13 mouse cellular contexts compared by ENCODE assay signal in genomic region chr11:61142941-61143530, GRCm38 (mm10). TPM values are rescaled to one million over a fixed set of nuclear protein-coding genes. Genes with fewer than 3 reads are reported as not detected.
DNase-seq lines count a peak whose midpoint lies in the region; ATAC-seq and TF ChIP-seq lines count a peak whose summit lies in the region.
"Had no signal": no experiment of that assay in that cellular context is flagged by ENCODE, and none has a peak within 500 bp of the region (broad histone marks: within the 10 kb centered on the region; RNA-seq: fewer than 3 reads in every experiment).

No protein-coding gene starts in this region.

- no peaks in the 10 kb centered on the region for H3K27me3 ChIP-seq in kidney, adult 2 months (replicated peaks; ENCODE audit: control insufficient read depth, insufficient read depth, low read length)

- no peak for TF ChIP-seq POLR2A in kidney, adult 2 months (IDR thresholded peaks at IDR 0.05; ENCODE audit: low read depth, low read length)

- TF ChIP-seq CTCF in gastrocnemius, adult 2 months (IDR thresholded peaks at IDR 0.05), result no peak
- no peak for TF ChIP-seq CTCF in kidney, adult 2 months (conservative IDR thresholded peaks at IDR 0.05; ENCODE audit: insufficient read depth, insufficient read length, low read depth, low read length)

- peak; percentile 17; the same call in 1 of the 2 replicates for ATAC-seq in granulocyte monocyte progenitor cell, adult 5-6 weeks (replicated peaks; ENCODE audit: poor library complexity, severe bottlenecking)
- ATAC-seq: forebrain, embryonic 15.5 days; midbrain, embryonic 16.5 days had no signal

- no peaks in the 10 kb centered on the region for H3K36me3 ChIP-seq in kidney, adult 2 months (ENCODE audit: control insufficient read depth, insufficient read depth, low read length)
- H3K36me3 ChIP-seq: forebrain, embryonic 15.5 days had no signal

- intact Hi-C loops in gastrocnemius, adult 2 months (cut with DNase I), result no loop called here

- WGBS in kidney, adult 2 months, result 63% methylated on average over 6 of the region's 6 CpGs

- DNase-seq in gastrocnemius, adult 2 months, result no peak
- no peak for DNase-seq in gastrocnemius, adult 8-10 months (ENCODE audit: low spot score in 2 of 2)
- DNase-seq in 416B (ENCODE audit: low read depth), result peak; percentile 77
- peak; percentile 64 for DNase-seq in lung, postnatal 10 days
- DNase-seq in kidney, adult 2 months, result no peak
- no peak for DNase-seq in ovary, postnatal 14 days (ENCODE audit: low spot score)
- DNase-seq in urinary bladder, postnatal 14 days (ENCODE audit: low spot score), result no peak
- DNase-seq: adrenal gland, postnatal 36 days; cerebellum, postnatal 25 days; right cerebral cortex, postnatal 25 days had no signal

- no peaks in the 10 kb centered on the region for H3K4me1 ChIP-seq in kidney, adult 2 months (ENCODE audit: control insufficient read depth, insufficient read depth, low read length)

- H3K27ac ChIP-seq in gastrocnemius, adult 2 months, result peak overlapping the region; percentile 38; the same call in 1 of the 2 replicates
- H3K27ac ChIP-seq in kidney, adult 2 months (ENCODE audit: insufficient read depth, low read depth, low read length), result no peak overlapping the region
- H3K27ac ChIP-seq: forebrain, embryonic 15.5 days had no signal

- peak overlapping the region; percentile 42 for H3K4me3 ChIP-seq in gastrocnemius, adult 2 months
- no peak overlapping the region for H3K4me3 ChIP-seq in kidney, adult 2 months (ENCODE audit: insufficient read depth, low read depth, low read length)
- H3K4me3 ChIP-seq: forebrain, embryonic 15.5 days had no signal

RNA-seq across cellular contexts. Expression of gene Tnfrsf13b, which starts 16.5 kb away (rescaled TPM):
- total RNA-seq in gastrocnemius, adult 2 months (2021), result under 1 TPM; 0.13 to 0.22 TPM
- under 1 TPM in 3 of 4 experiments, not detected in 1; 0.19 to 0.29 (median 0.19) TPM for total RNA-seq in gastrocnemius, adult 8-10 months (2022)
- 31.7 and 41.3 TPM in 2 replicates for total RNA-seq in granulocyte monocyte progenitor cell, adult 5-6 weeks (2014; fragmentation: Nextera tagmentation)
- 55.8 and 121 TPM in 2 replicates for total RNA-seq in granulocyte monocyte progenitor cell, adult 5-6 weeks (2017)
- polyA plus RNA-seq in kidney, adult 2 months (2012; rRNA removed), result 1.5 and 7.4 TPM in 2 replicates

RNA-seq across cellular contexts. Expression of gene Usp22, which starts 31.8 kb away (rescaled TPM):
- total RNA-seq in gastrocnemius, adult 2 months (2021), result 10 to 100 TPM; 13.4 to 16.7 TPM
- 10 to 100 TPM; 13.3 to 16.1 (median 15.7) TPM for total RNA-seq in gastrocnemius, adult 8-10 months (2022)
- total RNA-seq in granulocyte monocyte progenitor cell, adult 5-6 weeks (2014; fragmentation: Nextera tagmentation), result 23.3 and 34.2 TPM in 2 replicates
- 52.4 and 63.5 TPM in 2 replicates for total RNA-seq in granulocyte monocyte progenitor cell, adult 5-6 weeks (2017)
- 29.2 and 31.1 TPM in 2 replicates for polyA plus RNA-seq in kidney, adult 2 months (2012; rRNA removed)

Comparison
In these comparisons a context has a peak if more than half of its experiments do, and no peak if none do; other contexts are left out.
1. DNase-seq: peak in 416B (single experiment) and lung, postnatal 10 days (single experiment); none in gastrocnemius, adult 2 months (single experiment), gastrocnemius, adult 8-10 months (0 of 2), kidney, adult 2 months (single experiment), ovary, postnatal 14 days (single experiment) and urinary bladder, postnatal 14 days (single experiment).
2. RNA of gene Tnfrsf13b, which starts 16.5 kb away (total RNA-seq): 31.7 to 121 TPM in granulocyte monocyte progenitor cell, adult 5-6 weeks; 0.13 to 0.22 TPM in gastrocnemius, adult 2 months and 0.19 to 0.29 TPM in gastrocnemius, adult 8-10 months; every median in the first group is over 10 times any median in the second.